Mouse (Mus musculus) ovary, postnatal 36 days (tissue): Measurements from ENCODE around the gene Zcchc9.

Source experiments
- DNase-seq: peaks from one replicate; pipeline ENCODE4 v3.0.0; 2022; ENCODE audit warnings: low spot score, mixed read lengths

Gene Zcchc9

DNA sequence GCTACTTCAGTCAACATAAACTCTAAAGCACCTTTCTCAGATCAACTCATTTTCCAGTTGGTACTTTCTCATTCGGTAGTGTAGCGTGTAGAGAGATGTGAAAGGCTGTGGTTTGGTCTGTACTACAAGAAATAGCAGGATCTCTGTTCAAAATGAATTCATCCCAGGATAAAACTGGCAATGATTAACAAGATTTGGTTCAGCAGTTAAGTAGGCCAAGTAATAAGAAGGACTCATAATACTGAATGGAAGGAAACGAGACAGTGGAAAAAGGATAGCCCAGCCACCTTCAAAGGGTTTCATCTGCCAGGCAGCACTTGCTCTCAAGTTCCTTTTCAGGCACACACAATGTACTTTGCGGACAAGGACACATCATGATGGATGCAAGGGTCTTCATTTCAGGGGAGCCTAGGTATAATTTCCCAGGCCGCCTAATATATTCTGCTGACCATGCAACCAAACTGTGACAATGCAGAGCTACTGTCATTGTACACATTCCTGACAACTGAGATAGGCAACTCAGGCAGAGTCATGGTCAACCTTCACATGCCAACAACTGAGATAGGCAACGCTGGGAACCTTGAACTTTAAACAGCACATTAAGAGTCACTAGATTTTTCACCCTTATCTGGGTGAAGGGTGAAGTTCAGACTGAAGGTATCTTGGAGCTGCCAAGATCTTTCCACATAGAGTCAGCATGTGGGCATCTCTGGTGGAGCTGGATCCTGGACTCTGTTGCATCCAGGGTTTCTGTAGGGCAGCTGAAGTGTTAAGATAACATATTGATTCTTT, 45.7 kb downstream of the Zcchc9 start:
- DNase-seq: no peak

DNA sequence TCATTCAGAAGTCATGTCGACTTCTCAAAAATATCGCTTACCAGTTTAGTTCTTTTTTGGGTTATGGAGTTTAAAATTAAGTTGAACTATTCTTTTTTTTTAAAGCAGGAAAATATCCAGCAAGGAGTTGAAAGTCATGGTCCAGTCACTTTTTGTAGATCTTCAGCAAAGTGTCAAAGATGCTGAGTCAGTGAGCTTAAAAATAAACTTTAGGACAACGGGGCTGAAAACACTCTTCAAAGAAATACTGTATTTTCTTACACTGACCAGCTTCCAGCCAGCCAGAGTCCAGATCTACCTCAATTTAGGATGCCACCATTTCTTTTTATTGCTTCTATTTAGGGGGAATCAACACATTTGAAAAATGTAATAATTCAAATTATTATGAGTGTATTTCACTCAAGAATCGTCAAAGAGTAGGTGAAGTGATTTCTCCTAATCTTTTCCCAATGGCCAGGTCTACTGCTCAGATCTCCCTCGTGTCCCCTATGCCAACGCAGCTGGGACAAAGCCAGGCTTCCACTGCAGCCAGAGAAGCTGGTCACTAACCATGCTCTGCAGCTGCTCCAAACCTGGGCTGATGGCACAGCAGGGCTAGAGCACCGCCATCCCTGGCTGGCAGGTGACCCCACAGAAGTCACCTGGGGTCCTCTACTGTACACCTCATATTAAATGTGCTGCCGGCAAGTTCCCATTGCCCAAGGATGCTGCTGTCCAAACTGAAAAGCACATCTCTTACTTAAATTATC, 47.0 kb downstream of the Zcchc9 start:
- DNase-seq: no peak

DNA sequence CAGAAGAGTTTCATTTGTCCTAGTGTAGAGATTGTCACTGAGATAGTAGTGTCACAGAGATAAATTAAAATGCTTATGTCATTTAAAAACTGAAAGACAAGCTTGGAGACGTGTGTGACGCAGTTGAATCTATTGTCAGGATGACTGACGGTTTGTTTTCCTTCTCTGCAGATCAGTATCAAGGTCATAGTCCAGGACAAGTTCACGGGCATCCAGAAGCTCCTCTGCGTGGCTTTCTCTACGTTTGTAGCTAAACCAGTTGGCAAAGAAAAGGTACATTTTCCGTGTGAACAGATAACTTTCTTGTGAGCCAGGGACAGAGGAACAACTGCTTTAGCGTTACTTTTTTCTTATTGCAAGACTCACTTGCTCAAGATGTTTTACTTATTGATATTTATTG, 47.7 kb downstream of the Zcchc9 start:
- DNase-seq: no peak

DNA sequence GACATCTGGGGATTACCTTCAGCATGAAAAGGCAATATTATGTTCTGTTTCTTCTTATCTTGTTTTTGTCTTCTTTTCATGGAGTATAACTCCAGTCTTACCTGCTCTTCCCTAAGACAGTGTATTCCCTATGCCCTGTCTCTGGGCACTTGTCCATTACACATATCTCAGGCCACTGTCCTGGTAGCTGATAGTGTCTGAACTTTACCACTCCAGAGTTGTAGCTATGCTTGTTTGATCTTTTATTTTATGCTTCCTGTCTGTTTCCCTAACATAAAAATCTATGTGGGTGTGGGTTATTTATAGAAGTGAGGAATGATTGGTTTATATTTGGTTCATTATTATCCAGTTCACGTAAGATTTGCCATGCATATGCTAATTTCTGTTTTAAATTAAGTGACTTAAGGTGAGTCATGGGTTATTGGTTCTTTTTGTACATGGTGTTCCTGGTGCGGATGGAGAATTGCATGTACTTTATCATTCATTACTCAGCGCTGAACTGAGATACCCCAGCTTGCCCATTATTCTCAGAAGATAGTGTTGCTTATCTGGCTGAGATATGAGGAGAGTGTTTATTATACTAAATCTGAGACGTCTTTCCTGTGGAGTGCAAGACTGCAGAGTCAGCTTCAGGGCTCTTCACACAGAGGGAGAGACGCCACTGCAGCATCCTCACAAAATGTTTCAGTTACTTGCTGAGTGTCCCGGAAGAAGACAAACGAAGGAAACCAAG, 49.0 kb downstream of the Zcchc9 start:
- no peak for DNase-seq

DNA sequence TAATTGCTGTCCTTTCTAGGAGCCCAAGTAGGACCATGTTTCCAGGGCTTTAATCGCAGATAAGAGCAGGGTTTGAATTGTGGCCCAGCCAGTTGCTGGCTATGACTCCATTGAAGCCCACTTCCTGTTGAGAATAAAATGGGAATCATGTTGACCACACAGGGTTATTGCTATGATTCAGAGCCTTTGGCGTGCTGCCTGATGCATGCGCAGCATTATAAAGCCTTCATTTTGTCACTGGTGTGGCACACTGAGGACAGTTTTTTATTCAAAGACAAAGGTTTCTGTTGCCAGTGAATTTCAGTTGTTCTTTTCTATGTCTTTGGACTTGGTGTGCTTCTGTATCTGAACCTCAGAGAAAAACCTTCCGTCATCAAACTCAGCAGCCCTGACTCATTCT, 51.3 kb downstream of the Zcchc9 start:
- no peak for DNase-seq

DNA sequence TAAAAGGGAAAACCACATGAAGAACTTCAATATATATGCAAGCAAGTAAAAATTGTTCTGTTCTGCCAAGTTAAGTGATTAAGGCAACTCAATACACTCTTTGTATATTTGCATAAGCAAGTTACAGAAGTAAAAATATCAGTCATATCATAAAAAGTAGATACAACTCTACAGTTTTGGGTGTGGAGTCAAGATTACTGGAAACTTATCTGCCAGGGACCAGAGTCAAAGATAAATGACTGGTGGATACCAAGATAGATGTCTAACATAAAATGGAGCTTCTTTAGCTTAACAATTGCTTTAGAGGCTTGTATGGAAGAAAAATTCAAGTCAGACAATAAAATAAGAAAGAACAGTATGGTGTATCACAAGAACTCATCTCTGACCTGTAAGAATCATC, 52.7 kb downstream of the Zcchc9 start:
- DNase-seq: no peak

DNA sequence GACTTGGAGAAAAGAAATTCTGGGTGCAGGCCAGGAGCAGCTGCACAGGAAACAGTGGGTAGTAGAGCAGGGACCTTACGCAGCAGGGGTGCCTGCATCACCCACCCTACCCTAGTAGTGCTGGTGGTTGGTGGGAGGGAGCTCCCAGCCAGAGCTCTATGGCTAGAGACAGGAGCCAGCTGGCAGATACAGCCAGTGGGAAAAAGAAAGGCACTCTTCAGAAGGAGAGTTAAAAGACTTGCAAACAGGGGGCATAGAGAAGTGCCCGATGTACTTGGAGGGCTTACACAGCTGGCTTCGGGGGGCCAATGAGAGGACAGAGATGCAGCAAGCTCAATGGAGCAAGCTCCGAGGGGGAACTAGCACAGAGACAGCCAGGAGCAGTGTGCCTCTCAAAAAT, 53.8 kb downstream of the Zcchc9 start:
- no peak for DNase-seq

DNA sequence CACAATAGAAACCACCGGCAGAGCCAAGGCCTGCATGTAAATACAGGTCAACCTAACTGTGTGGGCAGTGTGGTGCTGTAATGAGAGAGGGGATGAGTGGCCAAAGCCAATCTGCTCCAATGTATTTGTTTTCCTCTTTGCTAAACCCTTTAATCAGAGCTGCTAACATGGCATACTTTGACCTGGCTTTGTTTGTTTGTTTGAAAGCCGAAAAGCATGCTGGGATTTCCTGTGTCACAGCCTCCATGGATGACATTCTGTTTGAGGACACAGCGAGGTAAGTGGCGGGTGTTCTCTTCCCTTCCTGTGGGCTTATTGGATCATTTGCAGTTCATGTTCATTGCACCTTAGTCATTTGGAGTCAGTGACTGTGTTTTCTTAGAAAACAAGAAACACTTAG, 57.5 kb downstream of the Zcchc9 start:
- DNase-seq: no peak

DNA sequence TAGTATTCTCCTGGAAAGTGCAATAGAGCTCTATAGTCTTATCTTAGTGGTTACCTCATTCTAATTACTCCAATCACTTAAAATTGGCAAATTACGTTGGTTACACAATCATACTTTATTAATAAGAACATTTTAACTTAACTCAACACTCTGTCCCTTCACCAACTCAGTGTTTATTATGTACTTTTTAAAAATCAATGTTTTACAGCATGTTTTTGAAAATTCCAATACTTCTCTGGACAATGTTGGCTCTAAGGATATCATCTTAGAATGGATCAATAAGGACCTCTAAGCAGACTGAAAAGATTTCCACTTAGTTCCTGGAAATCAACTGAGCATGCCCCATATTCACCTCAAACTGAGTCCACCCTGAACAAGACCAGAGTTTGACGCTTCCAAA, 59.1 kb downstream of the Zcchc9 start:
- no peak for DNase-seq
